Mouse (Mus musculus): ENCODE results near the gene Gpr141.
"Not testable (repeated sequence)": the region's sequence is repeated elsewhere in the genome, so short reads cannot be mapped to it uniquely, and the experiment has no call there.

The Gpr141 gene

DNA sequence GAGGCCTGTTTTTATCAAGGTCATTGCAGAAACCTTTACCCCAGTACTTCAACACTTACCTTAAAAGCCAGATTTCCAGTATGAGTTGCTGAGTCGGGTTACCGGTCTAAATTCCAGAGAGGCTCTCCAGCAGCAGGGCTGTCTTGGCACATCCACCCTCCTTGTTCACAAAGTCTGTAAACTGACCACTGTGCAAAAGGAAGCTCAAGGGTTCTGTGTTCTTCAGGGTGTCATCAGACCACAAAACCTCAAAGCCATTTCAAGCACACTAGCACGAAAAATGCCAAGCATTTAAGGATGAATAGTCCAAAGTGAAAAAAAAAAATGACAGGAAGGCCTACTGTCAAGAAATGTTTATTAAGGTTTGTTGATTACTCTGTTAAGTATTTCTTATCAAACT, at the start of gene Gpr141:
Gene Gpr141 (minus strand): TSS at position 187 of the 400 bp plus-strand sequence.
- in situ Hi-C loops (cut with MboI; ENCODE audit: low sequenced_read_pairs): no loop called here

DNA sequence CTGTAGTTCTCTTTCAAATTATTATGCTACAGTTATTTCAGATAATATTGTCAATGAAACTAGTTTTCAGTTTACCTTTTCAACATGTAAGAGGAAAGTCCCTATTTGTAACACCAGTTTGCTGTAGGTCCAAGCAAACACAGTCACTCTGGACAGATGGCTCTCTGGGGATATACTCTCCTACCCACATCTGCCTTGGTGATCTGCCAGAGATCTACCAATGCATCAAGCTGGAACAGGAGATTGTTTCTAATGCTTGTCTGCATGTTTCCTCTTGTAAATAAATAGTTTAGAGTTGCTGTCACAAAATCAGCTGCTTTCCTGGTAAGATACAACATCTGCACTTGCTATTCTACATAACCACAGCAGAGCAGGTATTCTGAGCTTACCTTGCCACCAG, 40.2 kb upstream of the Gpr141 start:
- in situ Hi-C loops (cut with MboI; ENCODE audit: low sequenced_read_pairs): no loop called here

GRCm38 (mm10) chr13:19854629-19855333, 30.7 kb upstream of the Gpr141 start:
- in situ Hi-C loops (cut with MboI; ENCODE audit: low sequenced_read_pairs): no loop called here

DNA sequence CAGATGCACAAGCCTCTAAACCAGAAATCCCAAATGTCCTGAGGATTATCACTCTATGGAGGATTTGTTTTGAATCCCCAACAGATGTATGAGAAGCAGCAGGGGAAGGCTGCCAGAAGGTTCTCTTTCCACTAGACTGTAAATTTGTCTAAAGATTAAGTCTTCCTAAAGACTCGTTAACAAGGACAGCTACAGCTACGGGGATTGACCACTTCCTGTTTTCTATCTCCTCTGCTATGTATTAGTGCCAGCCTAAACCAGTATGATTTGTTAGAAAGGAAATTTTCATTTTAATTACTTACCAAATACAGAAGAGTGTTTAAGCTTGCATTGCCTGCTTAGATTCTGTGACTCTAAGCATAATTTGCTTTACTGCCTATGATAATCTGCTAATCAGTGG, 30.0 kb upstream of the Gpr141 start:
- in situ Hi-C loops (cut with MboI; ENCODE audit: low sequenced_read_pairs): no loop called here

DNA sequence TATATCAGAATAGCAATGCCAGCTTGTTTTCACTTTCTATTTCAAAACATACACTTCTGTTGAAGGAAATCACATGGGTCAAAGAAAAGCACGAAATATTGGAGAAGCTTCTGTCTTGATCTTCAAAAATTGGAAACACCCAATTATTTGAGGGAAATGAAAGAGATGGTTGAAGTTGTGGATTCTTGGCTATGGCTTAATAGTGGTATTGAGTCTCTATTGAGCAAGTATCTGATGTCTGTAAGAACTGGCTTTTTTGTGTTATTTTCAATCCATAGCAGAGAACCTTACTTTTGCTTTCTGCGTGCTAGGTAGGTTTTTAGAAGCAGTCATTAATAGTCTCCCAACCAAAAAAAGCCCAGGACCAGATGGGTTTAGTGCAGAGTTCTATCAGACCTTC, 19.4 kb upstream of the Gpr141 start:
- in situ Hi-C loops (cut with MboI; ENCODE audit: low sequenced_read_pairs): no loop called here

GRCm38 (mm10) chr13:19842707-19843106, 18.6 kb upstream of the Gpr141 start:
- in situ Hi-C loops (cut with MboI; ENCODE audit: low sequenced_read_pairs): no loop called here

GRCm38 (mm10) chr13:19841615-19842014, 17.6 kb upstream of the Gpr141 start:
- in situ Hi-C loops (cut with MboI; ENCODE audit: low sequenced_read_pairs): no loop called here

GRCm38 (mm10) chr13:19840206-19840605, 16.1 kb upstream of the Gpr141 start:
- in situ Hi-C loops (cut with MboI; ENCODE audit: low sequenced_read_pairs): no loop called here

- in situ Hi-C loops (cut with MboI; ENCODE audit: low sequenced_read_pairs): no loop called here
These were observed 6.5 kb upstream of the Gpr141 start for GRCm38 (mm10) chr13:19830560-19830959.

DNA sequence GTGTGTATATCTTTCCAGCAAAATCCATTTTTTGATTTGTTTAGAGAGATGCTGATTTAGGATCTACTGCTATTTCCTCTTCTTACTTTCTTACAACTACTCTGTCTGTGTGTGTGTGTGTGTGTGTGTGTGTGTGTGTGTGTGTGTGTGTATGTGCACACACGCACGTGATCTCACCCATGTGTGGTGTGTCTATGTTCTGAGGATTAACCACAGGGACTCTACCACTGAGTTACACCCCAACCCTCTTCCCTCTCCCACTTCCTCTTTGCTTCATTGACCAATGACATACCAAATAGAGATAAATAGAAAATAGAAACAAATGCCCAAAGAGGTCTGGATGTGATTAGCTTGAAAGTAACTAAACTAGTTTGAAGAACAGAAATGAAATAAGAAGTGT, 4.0 kb upstream of the Gpr141 start:
- in situ Hi-C loops (cut with MboI; ENCODE audit: low sequenced_read_pairs): no loop called here

GRCm38 (mm10) chr13:19821639-19822038, 2.4 kb downstream of the Gpr141 start:
- in situ Hi-C loops (cut with MboI; ENCODE audit: low sequenced_read_pairs): no loop called here

DNA sequence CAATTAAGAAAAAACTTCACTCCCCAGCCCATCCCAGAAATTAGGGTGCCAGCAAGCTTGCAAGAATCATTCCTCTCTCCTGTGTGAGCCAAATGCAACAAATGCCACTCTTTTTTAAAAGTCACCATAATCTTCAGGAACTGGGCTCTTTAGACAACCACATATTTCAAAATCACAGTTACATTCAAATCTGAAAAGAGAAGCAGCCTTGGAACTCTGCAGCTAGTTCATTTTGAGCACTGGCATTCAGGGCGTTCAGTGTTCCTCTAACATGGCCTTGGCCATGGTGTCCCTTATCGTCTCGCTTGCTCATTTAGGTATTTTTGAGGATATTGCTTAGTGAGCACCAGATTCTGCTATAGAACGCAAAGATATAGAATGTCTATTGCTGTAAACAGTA, 4.1 kb downstream of the Gpr141 start:
- in situ Hi-C loops (cut with MboI; ENCODE audit: low sequenced_read_pairs): no loop called here

- in situ Hi-C loops (cut with MboI; ENCODE audit: low sequenced_read_pairs): no loop called here
These were observed 4.8 kb downstream of the Gpr141 start for GRCm38 (mm10) chr13:19819243-19819642.

DNA sequence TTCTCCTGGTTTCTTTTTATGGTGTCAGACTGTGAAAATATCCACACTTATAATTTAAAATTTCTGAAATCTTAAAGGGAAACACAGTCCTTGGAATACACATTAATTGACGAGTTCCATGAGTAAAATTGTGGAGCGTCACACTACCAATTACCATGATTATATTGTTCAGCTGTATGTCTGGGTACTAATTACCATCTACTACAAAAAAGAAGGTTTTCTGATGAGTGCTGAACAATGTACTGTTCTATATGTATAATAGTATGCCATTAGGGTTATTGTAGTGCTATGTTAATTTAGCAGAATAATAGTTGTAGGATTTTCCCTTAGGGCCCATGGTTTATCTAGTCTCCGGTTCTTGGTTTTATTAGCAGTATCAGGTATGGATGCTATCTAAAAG, 29.1 kb downstream of the Gpr141 start:
- in situ Hi-C loops (cut with MboI; ENCODE audit: low sequenced_read_pairs): no loop called here

DNA sequence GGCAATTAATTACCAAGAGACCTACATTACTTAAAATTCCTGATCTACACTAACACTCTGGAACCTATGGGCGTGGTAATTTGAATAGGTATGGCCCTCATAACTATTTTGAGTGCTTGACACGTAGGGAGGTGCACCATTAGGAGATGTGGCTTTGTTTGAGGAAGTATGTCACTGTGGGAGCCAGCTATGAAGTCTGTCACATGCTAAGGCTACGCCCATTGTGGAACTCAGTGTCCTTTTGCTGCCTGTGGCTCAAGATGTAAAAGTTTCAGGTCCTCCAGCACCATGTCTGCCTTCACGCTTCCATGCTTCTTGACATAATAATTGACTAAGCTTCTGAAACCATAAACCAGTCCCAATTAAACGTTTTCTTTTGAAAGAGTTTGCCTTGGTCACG, 29.6 kb downstream of the Gpr141 start:
- in situ Hi-C loops (cut with MboI; ENCODE audit: low sequenced_read_pairs): no loop called here

GRCm38 (mm10) chr13:19793761-19794160, 30.3 kb downstream of the Gpr141 start:
- in situ Hi-C loops (cut with MboI; ENCODE audit: low sequenced_read_pairs): no loop called here

DNA sequence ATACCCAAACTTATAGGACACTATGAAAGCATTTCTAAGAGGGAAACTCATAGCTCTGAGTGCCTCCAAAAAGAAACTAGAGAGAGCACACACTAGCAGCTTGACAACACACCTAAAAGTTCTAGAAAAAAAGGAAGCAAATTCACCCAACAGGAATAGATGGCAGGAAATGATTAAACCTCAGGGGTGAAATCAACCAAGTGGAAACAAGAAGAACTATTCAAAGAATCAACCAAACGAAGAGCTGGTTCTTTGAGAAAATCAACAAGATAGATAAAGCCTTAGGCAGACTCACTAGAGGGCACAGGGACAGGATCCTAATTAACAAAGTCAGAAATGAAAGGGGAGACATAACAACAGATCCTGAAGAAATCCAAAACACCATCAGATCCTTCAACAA, 36.1 kb downstream of the Gpr141 start:
- in situ Hi-C loops (cut with MboI; ENCODE audit: low sequenced_read_pairs): not testable (repeated sequence)

DNA sequence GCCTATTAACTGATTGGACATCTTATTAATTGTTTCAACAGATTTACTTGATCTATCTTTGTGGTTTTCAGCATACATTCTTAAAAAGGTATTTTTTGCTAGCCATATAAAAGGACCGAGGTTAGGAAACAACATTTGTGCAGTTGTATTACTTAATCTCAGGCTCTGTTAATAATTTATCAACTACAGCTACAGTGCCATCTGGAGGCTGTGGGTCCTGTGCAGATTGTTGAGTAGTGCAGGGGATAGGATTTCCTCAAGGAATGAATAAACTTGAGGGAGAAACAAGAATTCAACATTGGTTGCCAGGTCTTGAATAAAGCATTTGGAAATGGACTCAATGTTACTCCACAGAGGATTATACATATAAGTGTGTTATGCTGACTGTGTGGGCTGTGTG, 53.9 kb downstream of the Gpr141 start:
- in situ Hi-C loops (cut with MboI; ENCODE audit: low sequenced_read_pairs): no loop called here

- in situ Hi-C loops (cut with MboI; ENCODE audit: low sequenced_read_pairs): no loop called here
These were observed 56.9 kb downstream of the Gpr141 start for GRCm38 (mm10) chr13:19767202-19767601.

GRCm38 (mm10) chr13:19764276-19764675, 59.8 kb downstream of the Gpr141 start:
- in situ Hi-C loops (cut with MboI; ENCODE audit: low sequenced_read_pairs): no loop called here

DNA sequence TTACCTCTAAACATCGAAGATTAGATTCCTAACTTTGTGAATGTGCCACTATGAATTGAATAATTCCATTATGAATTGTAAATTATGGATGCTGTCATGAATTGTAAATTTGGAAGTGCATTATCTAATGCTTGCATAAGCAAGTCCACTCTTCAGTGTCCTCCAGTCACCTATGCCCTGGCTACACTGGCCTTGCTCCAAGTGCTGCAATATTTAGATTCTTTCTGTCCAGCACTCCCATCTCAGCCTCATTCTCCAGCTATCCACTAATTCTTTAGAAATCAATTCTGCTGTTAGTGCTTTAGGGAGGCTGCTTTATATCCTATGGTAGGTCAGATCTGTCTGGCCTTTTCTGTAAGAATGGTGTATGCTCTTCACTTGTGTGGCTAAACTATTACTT, 60.8 kb downstream of the Gpr141 start:
- in situ Hi-C loops (cut with MboI; ENCODE audit: low sequenced_read_pairs): no loop called here

DNA sequence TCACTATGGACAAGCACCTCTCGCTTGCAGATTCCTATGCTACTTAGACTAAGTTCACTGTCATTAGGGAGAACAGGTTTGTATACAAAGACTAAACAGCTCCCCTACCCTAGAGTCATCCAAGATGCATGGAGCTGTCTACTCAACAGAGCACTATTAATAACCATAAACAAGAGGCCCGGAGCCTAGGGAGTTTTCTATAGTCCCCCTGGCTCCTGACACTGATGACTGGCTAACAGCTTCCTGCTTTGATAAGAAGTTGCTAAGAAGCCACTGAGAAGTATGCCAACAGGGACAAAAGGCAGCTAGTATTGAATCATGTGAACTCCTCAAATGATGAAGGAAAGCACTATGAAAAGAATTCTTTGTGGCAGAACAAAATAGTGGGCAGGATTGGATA, 78.3 kb downstream of the Gpr141 start:
- in situ Hi-C loops (cut with MboI; ENCODE audit: low sequenced_read_pairs): no loop called here

- in situ Hi-C loops (cut with MboI; ENCODE audit: low sequenced_read_pairs): no loop called here
These were observed 79.5 kb downstream of the Gpr141 start for GRCm38 (mm10) chr13:19744536-19744935.
